Mouse (Mus musculus) hindbrain, embryonic 12.5 days (tissue): Measurements from ENCODE around the gene Gsx2. TPM values are rescaled to one million over a fixed set of nuclear protein-coding genes. Genes with fewer than 3 reads are reported as not detected.

Experiments
- ATAC-seq: fragments of 200-750 bp; cut with Nextera tagmentation; 2 replicates; pipeline ENCODE4 v1.8.0; 2017; ENCODE audit warnings: moderate TSS enrichment; ENCODE audit not compliant: low FRiP score
- H3K27ac ChIP-seq: fragments of 300-500 bp; sonication (generic); 2 replicates; pipeline ENCODE4 v1.5.1; 2016; ENCODE audit warnings: mild to moderate bottlenecking
- H3K27me3 ChIP-seq: fragments of 300-500 bp; sonication (generic); 2 replicates; pipeline ENCODE4 v1.6.1; 2016; ENCODE audit warnings: mild to moderate bottlenecking
- H3K36me3 ChIP-seq: fragments of 300-500 bp; sonication (generic); 2 replicates; pipeline ENCODE4 v1.6.1; 2016; ENCODE audit warnings: mild to moderate bottlenecking
- H3K4me1 ChIP-seq: fragments of 300-500 bp; sonication (generic); 2 replicates; pipeline ENCODE4 v1.6.1; 2016
- H3K4me2 ChIP-seq: fragments of 300-500 bp; sonication (generic); replicated peaks from 2 replicates; pipeline ENCODE4 v1.6.1; 2016; ENCODE audit warnings: mild to moderate bottlenecking
- H3K4me3 ChIP-seq: fragments of 300-500 bp; sonication (generic); 2 replicates; pipeline ENCODE4 v1.5.1; 2016; ENCODE audit warnings: mild to moderate bottlenecking
- H3K9ac ChIP-seq: fragments of 300-500 bp; sonication (generic); 2 replicates; pipeline ENCODE4 v1.6.1; 2016; ENCODE audit warnings: mild to moderate bottlenecking, moderate library complexity
- H3K9me3 ChIP-seq: fragments of 300-500 bp; sonication (generic); replicated peaks from 2 replicates; pipeline ENCODE4 v1.6.1; 2016; ENCODE audit warnings: mild to moderate bottlenecking
- WGBS: fragments of 180-500 bp; shearing (Covaris S2); methylation state at CpG from one replicate; pipeline ENCODE4 v1.1.7; 2016; 5-methylcytosine and 5-hydroxymethylcytosine counted together
- polyA plus RNA-seq: library from polyadenylated mRNA; unstranded; fragments of >200 nt; fragmentation: Nextera tagmentation; extraction: Ambion mirVana; gene quantifications from 2 replicates; pipeline ENCODE4 v1.2.1, GENCODE M21; 2016

Gene Gsx2
- polyA plus RNA-seq, 1 experiment from 2014 or later: 6.8 TPM

DNA sequence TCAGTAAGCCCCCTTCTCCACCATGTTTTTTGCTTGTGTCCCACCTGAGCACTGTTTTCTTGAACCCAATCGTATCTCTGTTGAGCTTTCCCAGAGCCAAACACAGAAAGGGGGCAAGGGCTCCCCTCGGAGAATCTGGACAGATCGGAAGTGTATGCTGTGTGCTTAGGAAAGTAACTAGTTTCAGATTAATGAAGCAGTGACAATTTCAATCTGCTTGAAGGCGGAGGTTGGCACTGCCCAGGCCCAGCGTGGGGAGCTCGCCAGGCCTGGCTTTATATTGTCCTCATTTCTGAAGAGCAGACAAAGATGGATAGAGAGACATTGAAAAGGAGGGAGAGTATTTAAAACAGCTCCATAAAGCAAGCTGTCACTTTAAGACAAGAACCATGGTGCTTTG, 7.0 kb downstream of the Gsx2 start:
- no peak overlapping the region for H3K4me2 ChIP-seq
- no peak overlapping the region for H3K27ac ChIP-seq
- ATAC-seq: no peak

DNA sequence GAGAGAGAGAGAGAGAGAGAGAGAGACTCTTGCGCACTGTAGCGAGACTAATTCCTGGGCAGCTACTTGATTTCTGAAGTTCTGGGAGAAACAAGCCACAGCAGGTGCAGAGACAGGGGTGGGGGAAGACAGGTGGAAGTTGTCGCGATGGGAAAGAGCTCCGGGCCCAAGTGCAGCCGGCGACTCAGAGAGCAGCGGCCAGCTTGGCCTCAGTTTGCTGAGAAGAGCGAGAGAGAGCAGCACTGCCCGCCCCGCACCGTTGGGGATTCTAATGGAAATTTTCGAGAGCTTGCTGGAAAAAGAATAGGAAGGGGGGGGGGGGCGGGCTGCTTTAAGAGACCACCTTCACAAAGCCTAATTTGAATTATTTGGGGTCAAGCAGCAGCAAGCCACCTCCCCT, 7.7 kb downstream of the Gsx2 start:
- Histone ChIP-seq H3K27me3 (peaks cover 96% of the 10 kb centered on the region), H3K27ac (no peak overlapping the region), H3K4me1 (peaks cover 28% of the 10 kb centered on the region), H3K36me3 (no peaks in the 10 kb centered on the region), H3K9me3 (no peaks in the 10 kb centered on the region), H3K4me3 (no peak overlapping the region), H3K9ac (no peak overlapping the region), H3K4me2 (peak overlapping the region; percentile 13; the same call in 1 of the 2 replicates)
- 0 out of 2 replicates have a peak, but pooled peaks have one; percentile 27 for ATAC-seq
- 0% methylated on average over 14 of the region's 14 CpGs for WGBS

More for the DNA sequence above, 7.0 kb downstream of the Gsx2 start:
- Histone ChIP-seq H3K9me3 (no peaks in the 10 kb centered on the region), H3K36me3 (no peaks in the 10 kb centered on the region), H3K4me1 (peaks cover 28% of the 10 kb centered on the region), H3K4me3 (no peak overlapping the region), H3K27me3 (peaks cover 95% of the 10 kb centered on the region), H3K9ac (no peak overlapping the region)
- 2% methylated on average over 6 of the region's 6 CpGs for WGBS

DNA sequence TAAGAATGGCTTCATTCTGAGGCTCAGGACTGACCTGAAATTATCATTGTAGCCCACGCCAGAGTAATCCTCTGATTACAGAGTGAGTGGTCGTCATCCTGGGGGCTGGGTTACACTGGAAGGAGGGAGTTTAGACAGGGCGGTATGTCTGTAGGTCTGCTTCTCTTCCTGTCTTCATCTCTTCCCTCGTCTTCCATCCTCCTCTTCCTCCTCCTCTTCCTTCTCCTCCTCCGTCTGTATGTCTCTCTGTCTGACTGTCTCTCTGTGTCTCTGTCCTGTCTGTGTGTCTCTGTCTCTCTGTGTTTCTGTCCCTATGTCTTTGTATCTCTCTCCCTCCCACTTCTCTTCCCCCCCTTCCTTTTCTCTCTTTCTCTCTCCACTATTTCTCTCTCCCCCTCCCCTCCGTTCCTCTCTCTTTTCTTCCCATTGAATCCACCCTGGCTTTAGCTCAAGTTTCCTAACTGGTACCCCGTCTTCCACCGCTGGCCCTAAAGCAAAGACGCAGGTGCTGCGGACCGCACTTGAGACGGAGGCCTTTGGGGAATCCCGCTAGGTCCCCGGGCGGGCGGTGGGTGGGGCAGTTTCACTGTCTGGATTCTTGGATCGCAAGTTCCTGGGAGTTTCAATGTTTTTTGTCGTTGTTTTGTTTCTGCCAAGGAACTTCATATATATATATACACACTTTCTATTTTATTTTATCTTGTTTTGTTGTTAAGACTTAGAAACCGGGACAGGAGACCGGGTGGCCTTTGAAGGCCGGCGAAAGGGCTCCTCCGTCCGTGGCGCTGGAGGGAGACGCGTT, 8.4 kb downstream of the Gsx2 start:
- under 1% methylated on average over 27 of the region's 27 CpGs for WGBS
- H3K9me3 ChIP-seq: no peaks in the 10 kb centered on the region
- H3K27ac ChIP-seq: no peak overlapping the region
- H3K4me3 ChIP-seq: no peak overlapping the region
- H3K36me3 ChIP-seq: no peaks in the 10 kb centered on the region
- peaks cover 93% of the 10 kb centered on the region for H3K27me3 ChIP-seq
- no peak for ATAC-seq
- peak overlapping the region; percentile 25; the same call in 1 of the 2 replicates for H3K4me2 ChIP-seq
- peaks cover 28% of the 10 kb centered on the region for H3K4me1 ChIP-seq
- no peak overlapping the region for H3K9ac ChIP-seq

DNA sequence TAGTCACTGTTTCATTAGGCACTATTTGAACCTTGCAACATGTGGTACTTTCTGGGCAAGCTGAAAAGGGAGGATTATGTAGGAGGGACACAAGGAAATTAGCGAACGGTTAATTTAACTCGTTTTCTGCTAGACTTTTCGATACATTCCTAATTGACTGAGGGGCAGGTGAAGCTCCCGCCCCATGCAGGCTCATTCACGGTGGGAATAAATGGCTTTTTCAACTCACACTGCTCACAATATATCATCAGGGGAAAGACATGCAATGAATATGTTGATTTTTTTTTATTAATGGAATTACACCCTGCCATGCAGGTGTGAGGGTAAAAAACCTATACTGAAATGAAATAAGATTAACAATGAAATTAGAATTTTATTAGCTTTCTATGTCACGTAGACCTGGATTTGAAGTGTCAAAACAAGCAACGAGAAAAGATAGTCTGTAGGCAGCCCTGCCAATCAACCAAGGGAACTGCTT, 9.0 kb downstream of the Gsx2 start:
- 3% methylated on average over 8 of the region's 8 CpGs for WGBS
- ATAC-seq: no peak
- no peak overlapping the region; the same call in 1 of the 2 replicates for H3K4me2 ChIP-seq

DNA sequence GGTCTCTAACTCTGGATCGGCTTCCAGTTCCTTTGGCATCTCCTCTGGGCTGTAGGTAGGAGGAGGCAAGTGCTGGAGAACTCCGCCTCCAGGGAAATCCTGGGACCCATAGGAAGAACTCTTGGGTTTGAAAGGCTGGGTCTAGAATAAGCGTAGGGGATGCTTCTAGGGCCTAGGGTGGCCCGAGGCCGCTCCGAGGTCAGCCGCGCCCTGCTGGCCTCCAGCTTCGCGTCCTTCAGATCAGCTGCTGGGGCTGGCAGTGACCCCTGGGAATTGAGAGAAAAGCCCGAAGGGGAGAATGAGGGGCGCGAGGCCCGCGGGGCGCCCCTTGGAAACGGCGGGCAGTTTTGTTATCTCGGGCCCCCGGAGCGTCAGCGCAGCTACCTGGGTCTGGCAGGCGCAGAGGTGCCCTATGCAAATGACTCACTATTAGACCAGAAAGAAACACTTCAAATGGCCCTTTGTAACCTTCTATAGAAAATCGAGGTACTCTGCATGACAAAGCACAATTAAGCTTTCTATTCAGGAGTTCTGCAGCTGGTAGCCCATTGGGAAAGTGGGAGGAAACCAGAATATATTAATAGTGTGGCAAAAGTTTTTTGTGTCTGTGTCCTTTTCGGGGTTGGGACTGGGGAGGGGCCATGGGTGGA, 9.6 kb downstream of the Gsx2 start:
- under 1% methylated on average over 25 of the region's 25 CpGs for WGBS
- no peak overlapping the region for H3K27ac ChIP-seq

More for the DNA sequence above, 9.0 kb downstream of the Gsx2 start:
- Histone ChIP-seq H3K27me3 (peaks cover 92% of the 10 kb centered on the region), H3K36me3 (no peaks in the 10 kb centered on the region), H3K4me1 (peaks cover 28% of the 10 kb centered on the region), H3K27ac (no peak overlapping the region), H3K4me3 (no peak overlapping the region), H3K9me3 (no peaks in the 10 kb centered on the region), H3K9ac (no peak overlapping the region)

DNA sequence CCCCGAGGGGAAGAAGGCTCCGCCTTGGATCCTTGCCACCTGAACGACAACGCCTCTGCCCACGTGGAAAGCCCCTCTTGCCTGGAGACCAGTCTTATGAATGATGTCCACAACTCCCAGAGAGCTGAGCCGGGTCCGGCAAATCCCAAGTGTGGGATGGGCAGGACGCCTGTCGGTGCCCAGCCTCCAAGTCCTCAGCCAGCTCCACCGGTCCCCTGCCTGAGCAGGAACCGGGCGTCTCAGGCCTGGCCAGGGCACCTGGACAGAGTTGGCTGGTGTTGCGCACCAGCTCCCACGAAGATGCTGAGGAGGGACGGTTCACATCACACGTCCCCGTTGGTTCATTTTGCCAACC, 10.1 kb downstream of the Gsx2 start:
- Histone ChIP-seq H3K36me3 (no peaks in the 10 kb centered on the region), H3K27me3 (peaks cover 88% of the 10 kb centered on the region), H3K9me3 (no peaks in the 10 kb centered on the region), H3K4me3 (no peak overlapping the region), H3K9ac (no peak overlapping the region), H3K4me1 (peaks cover 28% of the 10 kb centered on the region), H3K4me2 (peak overlapping the region; percentile 30; the same call in 1 of the 2 replicates), H3K27ac (no peak overlapping the region)
- WGBS: 1% methylated on average over 17 of the region's 17 CpGs
- peak; percentile 55 for ATAC-seq

More for the DNA sequence above, 9.6 kb downstream of the Gsx2 start:
- Histone ChIP-seq H3K4me1 (peaks cover 28% of the 10 kb centered on the region), H3K27me3 (peaks cover 90% of the 10 kb centered on the region), H3K4me2 (peak overlapping the region; percentile 30), H3K4me3 (no peak overlapping the region), H3K9ac (no peak overlapping the region), H3K36me3 (no peaks in the 10 kb centered on the region), H3K9me3 (no peaks in the 10 kb centered on the region)
- ATAC-seq: peak; percentile 63

DNA sequence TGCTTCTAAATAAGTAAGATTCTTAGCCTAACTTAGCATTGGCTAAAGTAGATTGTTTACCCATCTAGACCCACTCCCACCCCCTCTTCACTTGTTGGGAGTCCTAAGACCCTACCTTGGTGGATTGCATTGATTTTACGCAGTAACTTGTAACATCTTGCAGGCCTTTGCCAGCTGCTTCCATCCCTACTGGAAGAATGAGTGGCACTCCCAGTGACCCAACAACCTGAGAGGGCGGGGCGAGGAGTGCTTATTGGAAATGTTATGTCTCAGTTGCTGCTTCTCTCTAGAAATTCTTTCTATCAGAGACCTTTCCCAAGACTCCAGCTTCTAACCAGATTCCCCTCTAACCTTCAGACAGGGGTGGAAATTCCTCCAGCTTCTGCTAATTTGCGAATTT, 10.5 kb downstream of the Gsx2 start:
- Histone ChIP-seq H3K9me3 (no peaks in the 10 kb centered on the region), H3K9ac (no peak overlapping the region), H3K4me3 (no peak overlapping the region), H3K4me2 (no peak overlapping the region), H3K27ac (no peak overlapping the region), H3K4me1 (peaks cover 28% of the 10 kb centered on the region), H3K27me3 (peaks cover 86% of the 10 kb centered on the region), H3K36me3 (no peaks in the 10 kb centered on the region)
- ATAC-seq: no peak
- 14% methylated on average over 4 of the region's 4 CpGs for WGBS

DNA sequence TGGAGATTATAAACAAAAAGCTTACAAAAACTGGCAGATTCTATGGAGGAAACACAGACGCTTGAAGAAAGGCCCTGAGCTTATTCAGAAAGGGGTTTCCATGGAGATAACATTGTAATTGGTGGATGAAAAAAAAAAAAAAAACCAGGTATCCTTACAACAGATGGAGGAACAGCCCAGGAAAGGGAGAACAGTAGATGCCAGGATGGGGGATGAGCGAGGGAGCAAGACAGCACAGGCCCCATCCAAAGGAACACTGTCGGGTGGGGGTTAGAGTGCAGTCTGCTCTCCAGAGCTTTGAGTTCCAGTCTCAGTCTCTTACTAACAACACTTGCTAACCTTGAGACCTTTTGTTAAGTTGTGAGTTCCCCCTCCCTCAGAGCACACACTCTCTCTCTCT, 31.1 kb downstream of the Gsx2 start:
- Histone ChIP-seq H3K4me3 (no peak overlapping the region), H3K9me3 (no peaks in the 10 kb centered on the region), H3K9ac (no peak overlapping the region), H3K4me1 (no peaks in the 10 kb centered on the region), H3K27me3 (no peaks in the 10 kb centered on the region), H3K4me2 (no peak overlapping the region), H3K36me3 (no peaks in the 10 kb centered on the region), H3K27ac (no peak overlapping the region)
- no peak for ATAC-seq
- 70% methylated on average over 3 of the region's 3 CpGs for WGBS

DNA sequence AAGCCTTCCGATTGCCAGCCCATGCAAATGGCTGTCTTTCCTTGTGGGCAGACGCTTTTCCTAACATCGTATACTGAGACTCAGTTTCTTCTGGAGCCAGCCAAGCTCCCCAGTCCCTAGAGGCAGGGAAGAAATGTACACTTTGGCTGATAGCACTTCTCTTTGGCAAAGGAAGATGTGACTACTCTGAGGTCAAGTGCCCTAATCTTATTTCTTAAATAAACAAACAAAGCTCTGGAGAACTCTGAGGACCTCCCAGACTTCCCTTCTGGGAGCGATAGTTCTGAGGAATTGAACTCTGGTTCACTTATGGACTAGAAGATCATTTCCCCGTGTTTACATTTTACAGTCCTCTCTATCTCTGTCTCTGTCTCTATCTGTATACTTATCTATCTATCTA, 34.0 kb downstream of the Gsx2 start:
- WGBS: 68% methylated on average over 5 of the region's 5 CpGs

DNA sequence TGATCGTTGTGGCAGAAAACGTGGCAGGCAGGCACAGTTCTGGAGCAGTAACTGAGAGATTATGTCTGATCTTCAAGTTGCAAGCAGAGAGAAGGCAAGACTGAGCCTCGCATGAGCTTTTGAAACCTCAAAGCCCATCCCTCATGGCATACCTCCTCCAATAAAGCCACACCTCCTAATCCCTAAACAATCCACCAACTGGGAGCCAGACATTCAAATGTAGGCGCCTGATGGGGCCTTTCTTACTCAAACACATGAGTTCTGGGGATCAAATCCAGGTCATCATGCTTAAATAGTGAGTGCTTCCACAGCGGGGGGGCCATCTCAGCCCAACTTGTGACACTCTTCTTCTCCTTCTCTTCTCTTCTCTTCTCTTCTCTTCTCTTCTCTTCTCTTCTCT, 36.4 kb downstream of the Gsx2 start:
- Histone ChIP-seq H3K4me3 (no peak overlapping the region), H3K4me2 (no peak overlapping the region), H3K36me3 (no peaks in the 10 kb centered on the region), H3K4me1 (no peaks in the 10 kb centered on the region), H3K9me3 (no peaks in the 10 kb centered on the region), H3K27ac (no peak overlapping the region), H3K9ac (no peak overlapping the region), H3K27me3 (peaks cover 10% of the 10 kb centered on the region; the same call in 1 of the 2 replicates)
- WGBS: 65% methylated on average over 5 of the region's 5 CpGs
- ATAC-seq: no peak

More for the DNA sequence above, 34.0 kb downstream of the Gsx2 start:
- Histone ChIP-seq H3K9ac (no peak overlapping the region), H3K36me3 (no peaks in the 10 kb centered on the region), H3K4me1 (no peaks in the 10 kb centered on the region), H3K27me3 (no peaks in the 10 kb centered on the region), H3K27ac (no peak overlapping the region), H3K9me3 (no peaks in the 10 kb centered on the region), H3K4me3 (no peak overlapping the region), H3K4me2 (no peak overlapping the region)
- ATAC-seq: no peak

DNA sequence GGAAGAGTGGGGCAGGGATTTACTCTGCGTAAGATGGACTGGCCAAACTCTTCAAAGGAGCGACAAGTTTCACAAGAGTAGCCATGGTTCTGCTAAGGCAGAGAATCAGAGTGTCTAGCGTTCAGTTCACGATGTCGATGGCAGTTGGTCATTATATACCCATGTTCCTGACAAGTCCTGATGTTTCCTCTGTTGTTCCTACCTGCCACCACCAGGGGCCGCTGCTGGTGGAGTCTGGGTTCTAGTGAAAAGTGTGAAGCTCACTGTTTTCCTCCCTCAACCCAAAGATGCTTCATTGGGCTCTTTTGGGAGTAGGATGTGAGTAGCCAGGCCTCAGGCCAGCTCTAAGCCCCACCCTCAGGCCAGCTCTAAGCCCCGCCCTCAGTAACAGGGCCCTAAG, 43.4 kb downstream of the Gsx2 start:
- H3K9me3 ChIP-seq: no peaks in the 10 kb centered on the region
- H3K36me3 ChIP-seq: no peaks in the 10 kb centered on the region
- no peak overlapping the region for H3K9ac ChIP-seq
- peaks cover 10% of the 10 kb centered on the region; the same call in 1 of the 2 replicates for H3K27me3 ChIP-seq
- ATAC-seq: no peak
- WGBS: 65% methylated on average over 7 of the region's 7 CpGs
- no peaks in the 10 kb centered on the region for H3K4me1 ChIP-seq
- no peak overlapping the region for H3K4me3 ChIP-seq
- no peak overlapping the region for H3K27ac ChIP-seq
- H3K4me2 ChIP-seq: no peak overlapping the region

DNA sequence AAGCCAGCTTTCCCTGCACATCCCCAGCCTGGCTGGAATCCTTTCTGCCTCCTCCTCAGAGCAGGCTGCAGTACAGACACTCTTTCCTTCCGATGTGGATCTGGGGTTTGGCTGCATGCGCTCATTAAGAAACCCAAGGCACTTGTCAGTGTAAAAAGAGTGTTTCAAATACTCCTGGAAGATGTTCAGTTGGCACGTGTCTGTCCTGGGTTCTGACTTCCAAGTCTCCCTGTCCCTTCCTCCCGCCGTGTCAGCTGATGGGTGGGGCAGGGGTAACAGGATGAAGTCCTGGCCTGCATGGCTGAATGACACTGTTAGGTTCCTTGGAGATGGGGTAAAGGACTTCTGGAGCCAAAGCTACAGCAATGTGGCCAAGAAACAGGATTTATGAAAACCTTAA, 46.2 kb downstream of the Gsx2 start:
- H3K9ac ChIP-seq: no peak overlapping the region
- no peaks in the 10 kb centered on the region for H3K36me3 ChIP-seq
- H3K4me1 ChIP-seq: no peaks in the 10 kb centered on the region
- H3K4me3 ChIP-seq: no peak overlapping the region
- WGBS: 59% methylated on average over 5 of the region's 5 CpGs
- H3K27ac ChIP-seq: no peak overlapping the region
- no peak for ATAC-seq
- no peak overlapping the region for H3K4me2 ChIP-seq
- peaks cover under 1% of the 10 kb centered on the region; the same call in 1 of the 2 replicates for H3K27me3 ChIP-seq
- no peaks in the 10 kb centered on the region for H3K9me3 ChIP-seq
